Mouse (Mus musculus) kidney, adult 2 months (tissue): ENCODE results near the gene Foxo4. TPM values are rescaled to one million over a fixed set of nuclear protein-coding genes. Genes with fewer than 3 reads are reported as not detected.
A peak's percentile ranks its signal among the peaks of the same experiment; 100 is the strongest.

Experiments
- DNase-seq: peaks from one replicate; pipeline ENCODE4 v3.0.0; 2021
- H3K27ac ChIP-seq: fragments of 200-500 bp; 2 replicates; pipeline ENCODE4 v1.5.1; 2012; ENCODE audit warnings: low read depth, low read length, control low read depth, inconsistent platforms; ENCODE audit not compliant: insufficient read depth
- H3K27me3 ChIP-seq: fragments of 200-500 bp; replicated peaks from 2 replicates; pipeline ENCODE4 v1.6.1; 2012; ENCODE audit warnings: mild to moderate bottlenecking, moderate library complexity, low read length, inconsistent platforms; ENCODE audit not compliant: control insufficient read depth, insufficient read depth
- H3K36me3 ChIP-seq: fragments of 200-500 bp; 2 replicates; pipeline ENCODE4 v1.6.1; 2012; ENCODE audit warnings: mild to moderate bottlenecking, moderate library complexity, low read length, inconsistent platforms; ENCODE audit not compliant: control insufficient read depth, insufficient read depth
- H3K4me1 ChIP-seq: fragments of 200-500 bp; 2 replicates; pipeline ENCODE4 v1.6.1; 2011; ENCODE audit warnings: low read length; ENCODE audit not compliant: control insufficient read depth, insufficient read depth
- H3K4me3 ChIP-seq: fragments of 200-500 bp; 2 replicates; pipeline ENCODE4 v1.5.1; 2011; ENCODE audit warnings: mild to moderate bottlenecking, low read depth, low read length, control low read depth; ENCODE audit not compliant: insufficient read depth
- CTCF ChIP-seq: fragments of 200-500 bp; conservative IDR thresholded peaks from 2 replicates; pipeline ENCODE4 v1.5.1; 2011; ENCODE audit warnings: low read depth, mild to moderate bottlenecking, control low read depth, low read length, moderate library complexity, mixed read lengths; ENCODE audit not compliant: insufficient read depth, insufficient read length
- POLR2A ChIP-seq: fragments of 200-500 bp; IDR thresholded peaks from one replicate; pipeline ENCODE4 v1.6.1; 2011; ENCODE audit warnings: low read depth, low read length, control low read depth
- WGBS: fragments of 180-500 bp; shearing (Covaris S2); methylation state at CpG from one replicate; pipeline ENCODE4 v1.1.7; 2018; 5-methylcytosine and 5-hydroxymethylcytosine counted together
- polyA plus RNA-seq: library from polyadenylated mRNA; depleted of rRNA; stranded (reverse); fragments of >200 nt; gene quantifications from 2 replicates; pipeline ENCODE4 v1.2.3, GENCODE M21; 2012

Foxo4 gene
- polyA plus RNA-seq, 1 experiment = 37.1 TPM

DNA sequence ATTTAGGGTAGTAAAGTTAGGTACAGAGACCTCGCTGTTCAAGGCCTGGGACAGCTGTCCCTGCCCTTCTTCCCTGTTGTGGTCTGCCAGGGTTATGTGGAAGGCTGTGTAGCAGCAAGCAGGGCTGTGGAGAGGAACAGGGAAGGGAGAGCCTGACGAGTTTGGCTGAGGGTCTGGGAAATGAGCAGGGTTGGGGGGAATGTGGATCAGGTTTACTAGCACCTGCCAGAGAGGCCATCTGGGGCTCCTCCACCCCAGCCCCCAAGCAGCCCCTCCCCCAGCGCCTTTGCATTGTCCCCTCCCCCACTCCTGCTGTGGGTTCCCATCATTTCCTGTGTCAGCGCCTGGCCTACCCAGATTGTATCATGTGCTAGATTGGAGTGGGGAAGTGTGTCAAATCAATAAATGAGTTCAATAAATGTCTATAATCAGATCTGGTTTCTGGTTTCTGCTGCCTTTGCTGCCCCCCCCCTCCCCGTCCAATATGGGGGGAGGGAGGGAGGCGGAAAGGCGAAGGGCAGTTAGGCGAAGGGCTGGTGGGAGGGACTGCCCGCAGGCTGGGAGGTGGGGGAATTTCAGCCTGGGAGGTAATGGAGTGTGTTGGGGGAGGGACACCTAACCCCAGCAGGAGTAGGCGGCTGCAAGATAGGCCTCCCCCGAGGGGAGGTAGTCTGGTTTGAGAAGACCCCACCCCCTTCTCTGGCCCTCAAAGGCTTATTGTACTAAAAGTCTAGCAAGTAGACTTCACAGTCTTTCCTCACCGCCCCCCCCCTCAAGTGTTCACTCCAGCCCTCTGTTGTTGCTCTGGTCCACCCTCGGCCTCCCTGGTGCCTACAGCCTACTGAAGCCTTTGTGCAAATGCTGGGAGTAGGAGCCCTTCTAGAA lies 6.4 kb downstream of the Foxo4 start:
- Histone ChIP-seq H3K4me1 (no peaks in the 10 kb centered on the region; the same call in 1 of the 2 replicates), H3K27ac (no peak overlapping the region), H3K36me3 (no peaks in the 10 kb centered on the region), H3K4me3 (no peak overlapping the region), H3K27me3 (no peaks in the 10 kb centered on the region)
- DNase-seq = no peak
- no peak for TF ChIP-seq POLR2A
- TF ChIP-seq CTCF = no peak
- 46% methylated on average over 13 of the region's 13 CpGs for WGBS

DNA sequence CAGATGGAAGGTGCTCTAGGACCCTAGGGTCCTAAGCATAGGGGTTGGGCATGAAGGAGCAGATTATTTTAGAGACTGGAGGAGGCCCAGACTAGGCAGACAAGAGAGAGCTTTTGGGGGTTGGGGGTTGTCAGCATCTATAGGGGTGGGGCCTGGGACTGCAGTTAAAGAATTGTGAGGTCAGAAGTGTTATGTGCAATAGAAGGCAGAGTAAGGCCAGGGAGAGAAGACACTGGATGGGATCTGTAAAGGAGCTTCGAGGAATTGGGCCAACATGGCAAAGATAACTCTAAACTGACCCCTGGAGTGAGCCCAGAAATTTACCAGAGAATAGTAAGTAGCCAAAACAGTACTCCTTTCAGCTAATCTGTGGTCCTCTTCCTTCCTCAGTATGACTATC lies 9.6 kb downstream of the Foxo4 start, which contains the start of gene Gm614:
Gm614 (minus strand) TSS at position 101 of the 400 bp plus-strand sequence.
- H3K36me3 ChIP-seq = no peaks in the 10 kb centered on the region
- H3K27ac ChIP-seq = no peak within 1 kb of the TSS
- no peak for TF ChIP-seq CTCF
- no peak for TF ChIP-seq POLR2A
- no peak for DNase-seq
- no peaks in the 10 kb centered on the region for H3K4me1 ChIP-seq
- WGBS = 100% methylated on average over 1 of the region's 1 CpGs
- H3K4me3 ChIP-seq = no peak within 1 kb of the TSS
- H3K27me3 ChIP-seq = no peaks in the 10 kb centered on the region

DNA sequence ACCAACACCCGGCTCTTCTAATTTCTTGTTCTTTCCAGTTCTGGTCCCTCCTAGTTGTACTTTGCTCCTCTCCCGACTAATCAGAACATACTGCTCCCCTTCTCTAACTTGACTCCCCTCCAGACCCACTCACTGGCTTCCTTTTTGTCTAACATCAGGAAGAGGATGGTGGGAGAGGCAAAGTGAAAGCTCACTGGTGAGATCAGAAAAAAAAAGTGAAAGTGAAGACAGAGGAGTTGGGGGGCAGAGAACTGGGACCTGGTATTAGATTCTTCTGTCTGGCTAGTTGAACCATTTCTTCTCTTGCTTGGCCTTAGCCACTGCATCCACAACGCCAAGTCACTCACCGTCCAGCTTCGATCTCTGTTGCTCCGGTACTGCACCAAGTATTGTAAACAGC lies 12.3 kb downstream of the Foxo4 start:
- Histone ChIP-seq H3K4me3 (no peak overlapping the region), H3K27ac (no peak overlapping the region), H3K36me3 (no peaks in the 10 kb centered on the region), H3K27me3 (no peaks in the 10 kb centered on the region), H3K4me1 (no peaks in the 10 kb centered on the region)
- 82% methylated on average over 6 of the region's 6 CpGs for WGBS
- no peak for DNase-seq
- no peak for TF ChIP-seq POLR2A
- TF ChIP-seq CTCF = no peak

DNA sequence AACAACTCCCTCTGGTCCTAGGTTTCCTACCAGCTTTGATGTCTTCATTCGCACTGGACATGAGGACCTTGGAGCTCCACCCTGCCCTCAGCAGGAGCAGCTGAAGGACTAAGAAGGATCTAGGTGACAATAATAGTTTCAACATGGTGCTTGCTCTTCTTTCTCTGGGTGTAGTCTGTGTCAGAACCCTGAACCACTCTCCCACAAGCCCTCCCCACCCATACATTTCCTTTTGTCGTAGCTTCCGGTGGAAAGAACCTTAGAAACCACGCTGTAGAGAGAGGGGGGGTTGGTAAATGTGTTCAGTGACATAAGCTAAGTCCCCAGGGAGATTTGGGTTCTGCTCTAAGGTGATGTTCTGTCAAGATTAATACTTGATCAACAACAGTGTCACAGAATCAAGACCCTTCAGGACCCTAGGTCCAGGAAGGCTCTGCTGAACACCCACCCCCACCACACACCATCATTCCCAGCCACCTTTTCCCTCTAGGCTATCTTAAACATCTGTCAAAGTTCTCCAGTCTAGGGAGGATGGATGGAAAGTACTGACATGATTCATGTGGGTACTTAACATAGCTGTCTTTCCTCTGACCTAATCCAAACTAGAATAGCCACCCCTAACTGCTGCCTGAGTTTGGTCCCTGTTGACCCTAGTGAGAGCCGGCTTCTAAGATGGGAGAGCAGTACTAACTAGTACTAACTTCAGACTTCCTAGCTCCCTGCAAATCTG lies 13.9 kb downstream of the Foxo4 start, which contains the start of gene Il2rg:
Il2rg (minus strand) TSS at position 231 of the 730 bp plus-strand sequence.
- 59% methylated on average over 5 of the region's 5 CpGs for WGBS
- Histone ChIP-seq H3K36me3 (no peaks in the 10 kb centered on the region), H3K4me3 (peak within 1 kb of the TSS; percentile 15), H3K27me3 (no peaks in the 10 kb centered on the region), H3K4me1 (no peaks in the 10 kb centered on the region), H3K27ac (no peak within 1 kb of the TSS)
- no peak for DNase-seq
- TF ChIP-seq CTCF = no peak
- no peak for TF ChIP-seq POLR2A

DNA sequence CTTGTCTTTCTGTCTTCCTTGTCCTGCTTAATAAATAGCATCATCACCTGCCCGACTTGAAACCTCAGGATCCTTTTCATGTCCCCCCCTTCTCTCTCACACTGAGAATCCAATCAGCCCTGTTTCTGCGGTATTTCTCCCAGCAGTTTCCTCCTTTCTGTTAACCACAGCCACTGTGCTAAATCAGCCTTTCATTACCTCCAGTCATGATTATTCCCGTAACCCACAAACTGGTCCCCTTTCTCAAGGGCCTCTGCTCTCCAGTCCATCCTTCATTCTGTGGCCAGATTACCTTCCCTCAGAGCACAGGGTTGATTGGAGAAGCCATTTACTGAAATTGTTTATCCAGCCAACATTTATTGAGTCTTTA lies 14.4 kb downstream of the Foxo4 start, which contains the start of gene Gm20489:
Gm20489 (minus strand) TSS at position 269 of the 370 bp plus-strand sequence.
- Histone ChIP-seq H3K27ac (no peak within 1 kb of the TSS), H3K27me3 (no peaks in the 10 kb centered on the region), H3K4me1 (no peaks in the 10 kb centered on the region), H3K4me3 (peak within 1 kb of the TSS; percentile 15), H3K36me3 (no peaks in the 10 kb centered on the region)
- DNase-seq = no peak
- TF ChIP-seq CTCF (no peak), POLR2A (no peak)
- 70% methylated on average over 3 of the region's 3 CpGs for WGBS

DNA sequence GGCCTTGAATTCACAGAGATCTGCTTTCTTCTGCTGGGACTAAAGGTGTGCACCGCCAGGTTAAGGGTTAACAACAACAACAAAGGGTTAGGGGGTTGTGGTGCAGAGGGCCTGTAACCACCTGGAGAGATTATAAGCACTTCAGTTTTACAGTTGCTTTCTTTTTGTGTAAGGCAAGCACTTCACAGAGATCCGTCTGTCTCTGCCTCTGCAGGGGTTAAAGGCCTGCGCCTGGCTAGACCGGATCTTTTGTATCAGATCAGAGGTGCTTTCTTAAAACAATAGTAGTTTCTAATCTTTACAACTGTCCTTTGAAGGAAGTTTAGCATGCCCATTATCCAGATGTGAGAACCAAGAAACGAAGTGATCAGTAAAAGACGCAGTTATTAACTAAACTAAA lies 19.1 kb downstream of the Foxo4 start:
- no peak for TF ChIP-seq CTCF
- no peak for TF ChIP-seq POLR2A
- 25% methylated on average over 6 of the region's 6 CpGs for WGBS
- no peak overlapping the region for H3K27ac ChIP-seq

More for the DNA sequence above, 19.1 kb downstream of the Foxo4 start:
- Histone ChIP-seq H3K36me3 (no peaks in the 10 kb centered on the region), H3K4me3 (peak overlapping the region; percentile 49; the same call in 1 of the 2 replicates), H3K27me3 (no peaks in the 10 kb centered on the region), H3K4me1 (no peaks in the 10 kb centered on the region; the same call in 1 of the 2 replicates)
- no peak for DNase-seq
